Mouse (Mus musculus) ES-CJ7 (cell line): ENCODE measurements around the gene Ezh2.

Experiments used
- DNase-seq: peaks from one replicate; pipeline ENCODE4 v3.0.0; 2011; ENCODE audit warnings: low read depth, low spot score

Ezh2 gene

GRCm38 (mm10) chr6:47552280-47552679 lies 42.9 kb downstream of the Ezh2 start:
- DNase-seq = no peak

GRCm38 (mm10) chr6:47535333-47535732 lies 59.8 kb downstream of the Ezh2 start:
- DNase-seq = no peak

DNA sequence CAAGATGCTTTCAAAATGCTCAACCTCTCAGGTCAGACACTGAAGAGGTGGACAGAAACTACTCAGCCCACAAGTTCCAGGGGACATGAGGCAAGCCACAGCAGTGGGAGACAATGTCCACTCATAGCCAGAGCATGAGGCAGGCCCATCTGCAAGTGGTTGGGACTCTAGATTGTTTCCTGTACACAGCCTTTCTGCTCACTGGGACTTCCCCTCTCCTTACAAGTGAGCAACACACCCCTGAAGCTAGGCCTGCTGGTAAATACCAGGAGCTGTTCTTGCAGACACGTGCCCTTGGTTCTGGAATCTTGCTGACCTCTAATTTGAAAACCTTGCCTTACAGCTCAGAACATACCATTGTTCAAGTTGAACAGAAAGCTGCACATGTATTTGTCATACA lies 62.6 kb downstream of the Ezh2 start:
- no peak for DNase-seq

GRCm38 (mm10) chr6:47527655-47528054 lies 67.5 kb downstream of the Ezh2 start:
- no peak for DNase-seq

DNA sequence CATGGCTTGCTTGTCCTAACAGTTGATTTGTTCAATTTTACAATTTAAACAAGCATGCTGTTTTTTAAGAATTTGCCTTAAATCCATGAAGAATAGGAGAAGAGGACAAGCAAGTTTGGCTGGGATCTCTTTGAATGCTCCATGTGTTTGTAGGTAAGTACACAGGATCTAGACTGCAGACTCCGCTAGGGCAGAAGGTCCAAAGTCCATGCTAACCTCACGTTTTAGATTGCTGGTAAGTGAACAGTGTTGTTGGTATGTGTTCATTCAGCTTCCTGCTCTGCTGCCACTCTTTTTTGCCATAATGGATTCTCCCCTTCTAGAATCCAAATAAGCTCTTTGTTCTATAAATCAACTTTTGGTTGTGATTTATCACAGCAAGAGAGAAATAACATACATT lies 68.0 kb downstream of the Ezh2 start:
- no peak for DNase-seq

GRCm38 (mm10) chr6:47526446-47526845 lies 68.7 kb downstream of the Ezh2 start:
- DNase-seq = no peak

- DNase-seq = no peak
These were observed 70.1 kb downstream of the Ezh2 start for GRCm38 (mm10) chr6:47525041-47525440.

DNA sequence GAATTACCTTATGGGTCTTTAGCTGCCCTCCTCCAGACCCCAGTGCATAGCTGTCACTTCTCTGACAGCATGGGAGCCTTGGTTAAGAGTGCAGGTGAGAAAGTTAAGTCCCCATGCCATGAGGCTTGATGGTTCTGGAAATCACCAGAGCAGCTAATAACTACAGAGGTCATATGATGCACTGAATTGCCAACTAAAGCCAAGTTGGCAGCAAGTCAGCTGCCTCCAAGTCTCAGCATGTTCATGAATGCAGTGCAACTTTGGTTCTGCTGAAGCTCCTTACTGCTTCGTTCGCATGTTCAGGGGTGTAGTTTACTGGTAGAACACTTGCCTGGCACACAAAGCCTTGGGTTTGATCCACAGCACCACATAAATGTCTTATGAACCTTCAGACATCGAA lies 72.7 kb downstream of the Ezh2 start:
- DNase-seq = no peak

GRCm38 (mm10) chr6:47520030-47520429 lies 75.1 kb downstream of the Ezh2 start:
- DNase-seq = no peak

DNA sequence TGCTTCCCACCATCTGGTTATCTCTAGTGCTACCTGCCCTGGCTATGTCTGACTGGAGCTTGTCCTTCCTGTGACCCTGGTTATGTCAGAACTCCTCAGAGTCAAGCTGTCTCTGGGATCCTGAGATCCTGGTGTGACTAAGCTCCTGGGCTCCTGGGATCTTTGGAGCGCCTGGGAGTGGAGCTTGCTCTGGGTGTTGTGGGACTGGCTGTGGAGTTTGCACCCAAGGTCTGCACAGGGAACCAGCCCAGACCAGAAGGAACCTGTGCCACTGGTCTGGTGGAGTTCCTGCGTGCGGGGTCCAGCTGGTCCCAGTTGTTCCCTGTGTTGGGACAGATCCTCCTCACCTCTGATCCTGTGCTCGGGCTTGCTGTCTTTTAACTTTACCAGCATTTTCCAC lies 100.6 kb downstream of the Ezh2 start:
- peak; percentile 50 for DNase-seq

- DNase-seq = no peak
These were observed 113.1 kb downstream of the Ezh2 start for GRCm38 (mm10) chr6:47482027-47482426.
